Mouse (Mus musculus): ENCODE measurements at regions not wholly inside any gene's neighbourhood (a gene's known extent, or its start where the extent isn't known, plus 50 kb on each side); places are given as distances from the start of the nearest gene placed in this dataset.
A peak's percentile ranks its signal among the peaks of the same experiment; 100 is the strongest.

- 53% methylated on average over 1 of the region's 1 CpGs for WGBS
- DNase-seq (ENCODE audit: low spot score) (peak; percentile 88), ATAC-seq (ENCODE audit: low FRiP score, low read depth) (no peak)
- no peak for TF ChIP-seq POLR2A (IDR thresholded peaks at IDR 0.05; ENCODE audit: borderline replicate concordance, extremely low read depth, insufficient read depth, insufficient read length)
- H3K4me3 ChIP-seq (replicated peaks; ENCODE audit: low read length): no peak overlapping the region
- H3K9me3 ChIP-seq (ENCODE audit: control insufficient read depth, low read length): no peaks in the 10 kb centered on the region
- no peak overlapping the region for H3K9ac ChIP-seq (ENCODE audit: low read depth, low read length, severe bottlenecking)
- H3K36me3 ChIP-seq (ENCODE audit: control insufficient read depth, insufficient read depth, low read length): no peaks in the 10 kb centered on the region
- H3K27ac ChIP-seq (replicated peaks; ENCODE audit: low read depth, low read length): no peak overlapping the region
- H3K27me3 ChIP-seq (ENCODE audit: control insufficient read depth, insufficient read depth, low read length): no peaks in the 10 kb centered on the region
- no peaks in the 10 kb centered on the region for H3K4me1 ChIP-seq (ENCODE audit: control insufficient read depth, insufficient read depth, low read length)
- H3K4me2 ChIP-seq (replicated peaks; ENCODE audit: low read depth, low read length, severe bottlenecking): no peak overlapping the region
These were observed 591.5 kb upstream of the A1bg start for GRCm38 (mm10) chr15:61514324-61514723.

- no peaks in the 10 kb centered on the region for H3K4me1 ChIP-seq (ENCODE audit: control insufficient read depth, insufficient read depth, low read length)
- no peaks in the 10 kb centered on the region for H3K27me3 ChIP-seq (ENCODE audit: control insufficient read depth, insufficient read depth, low read length)
- H3K27ac ChIP-seq (replicated peaks; ENCODE audit: low read depth, low read length): no peak overlapping the region
- ATAC-seq (ENCODE audit: low FRiP score, low read depth) (no peak), DNase-seq (ENCODE audit: low spot score) (peak; percentile 35)
- 73% methylated on average over 6 of the region's 6 CpGs for WGBS
- no peaks in the 10 kb centered on the region for H3K9me3 ChIP-seq (ENCODE audit: control insufficient read depth, low read length)
- H3K9ac ChIP-seq (ENCODE audit: low read depth, low read length, severe bottlenecking): no peak overlapping the region
- H3K36me3 ChIP-seq (ENCODE audit: control insufficient read depth, insufficient read depth, low read length): no peaks in the 10 kb centered on the region
- no peak overlapping the region for H3K4me2 ChIP-seq (replicated peaks; ENCODE audit: low read depth, low read length, severe bottlenecking)
- no peak for TF ChIP-seq POLR2A (IDR thresholded peaks at IDR 0.05; ENCODE audit: borderline replicate concordance, extremely low read depth, insufficient read depth, insufficient read length)
- no peak overlapping the region for H3K4me3 ChIP-seq (replicated peaks; ENCODE audit: low read length)
These were observed 586.0 kb upstream of the A1bg start for GRCm38 (mm10) chr15:61508806-61509205.

GRCm38 (mm10) chr15:61506361-61506897, 583.6 kb upstream of the A1bg start:
- no peaks in the 10 kb centered on the region for H3K27me3 ChIP-seq (ENCODE audit: control insufficient read depth, insufficient read depth, low read length)

GRCm38 (mm10) chr15:61503436-61503835, 580.6 kb upstream of the A1bg start:
- H3K4me3 ChIP-seq (replicated peaks; ENCODE audit: low read length): no peak overlapping the region
- H3K27ac ChIP-seq (replicated peaks; ENCODE audit: low read depth, low read length): no peak overlapping the region
- no peak overlapping the region for H3K4me2 ChIP-seq (replicated peaks; ENCODE audit: low read depth, low read length, severe bottlenecking)
- no peaks in the 10 kb centered on the region for H3K27me3 ChIP-seq (ENCODE audit: control insufficient read depth, insufficient read depth, low read length)
- no peaks in the 10 kb centered on the region for H3K4me1 ChIP-seq (ENCODE audit: control insufficient read depth, insufficient read depth, low read length)
- H3K9me3 ChIP-seq (ENCODE audit: control insufficient read depth, low read length): no peaks in the 10 kb centered on the region
- H3K9ac ChIP-seq (ENCODE audit: low read depth, low read length, severe bottlenecking): no peak overlapping the region
- WGBS: 81% methylated on average over 7 of the region's 7 CpGs
- DNase-seq (ENCODE audit: low spot score) (no peak), ATAC-seq (ENCODE audit: low FRiP score, low read depth) (no peak)
- TF ChIP-seq POLR2A (IDR thresholded peaks at IDR 0.05; ENCODE audit: borderline replicate concordance, extremely low read depth, insufficient read depth, insufficient read length): no peak
- no peaks in the 10 kb centered on the region for H3K36me3 ChIP-seq (ENCODE audit: control insufficient read depth, insufficient read depth, low read length)

More at GRCm38 (mm10) chr15:61506361-61506897, 583.6 kb upstream of the A1bg start:
- 79% methylated on average over 6 of the region's 6 CpGs for WGBS
- H3K4me2 ChIP-seq (replicated peaks; ENCODE audit: low read depth, low read length, severe bottlenecking): no peak overlapping the region
- TF ChIP-seq POLR2A (IDR thresholded peaks at IDR 0.05; ENCODE audit: borderline replicate concordance, extremely low read depth, insufficient read depth, insufficient read length): no peak
- H3K9ac ChIP-seq (ENCODE audit: low read depth, low read length, severe bottlenecking): no peak overlapping the region
- H3K4me1 ChIP-seq (ENCODE audit: control insufficient read depth, insufficient read depth, low read length): no peaks in the 10 kb centered on the region
- H3K36me3 ChIP-seq (ENCODE audit: control insufficient read depth, insufficient read depth, low read length): no peaks in the 10 kb centered on the region
- no peaks in the 10 kb centered on the region for H3K9me3 ChIP-seq (ENCODE audit: control insufficient read depth, low read length)
- no peak overlapping the region for H3K4me3 ChIP-seq (replicated peaks; ENCODE audit: low read length)
- DNase-seq (ENCODE audit: low spot score) (no peak), ATAC-seq (ENCODE audit: low FRiP score, low read depth) (no peak)
- no peak overlapping the region for H3K27ac ChIP-seq (replicated peaks; ENCODE audit: low read depth, low read length)

GRCm38 (mm10) chr15:61489731-61490130, 566.9 kb upstream of the A1bg start:
- H3K4me1 ChIP-seq (ENCODE audit: control insufficient read depth, insufficient read depth, low read length): no peaks in the 10 kb centered on the region
- H3K4me2 ChIP-seq (replicated peaks; ENCODE audit: low read depth, low read length, severe bottlenecking): no peak overlapping the region
- H3K27ac ChIP-seq (replicated peaks; ENCODE audit: low read depth, low read length): no peak overlapping the region
- H3K9ac ChIP-seq (ENCODE audit: low read depth, low read length, severe bottlenecking): no peak overlapping the region
- WGBS: 86% methylated on average over 4 of the region's 4 CpGs
- TF ChIP-seq POLR2A (IDR thresholded peaks at IDR 0.05; ENCODE audit: borderline replicate concordance, extremely low read depth, insufficient read depth, insufficient read length): no peak
- no peaks in the 10 kb centered on the region for H3K27me3 ChIP-seq (ENCODE audit: control insufficient read depth, insufficient read depth, low read length)
- ATAC-seq (ENCODE audit: low FRiP score, low read depth) (no peak), DNase-seq (ENCODE audit: low spot score) (no peak)
- no peak overlapping the region for H3K4me3 ChIP-seq (replicated peaks; ENCODE audit: low read length)
- no peaks in the 10 kb centered on the region for H3K36me3 ChIP-seq (ENCODE audit: control insufficient read depth, insufficient read depth, low read length)
- H3K9me3 ChIP-seq (ENCODE audit: control insufficient read depth, low read length): no peaks in the 10 kb centered on the region

- DNase-seq (ENCODE audit: low spot score): no peak
- H3K4me1 ChIP-seq (ENCODE audit: control insufficient read depth, insufficient read depth, low read length): no peaks in the 10 kb centered on the region
- WGBS: 62% methylated on average over 7 of the region's 7 CpGs
- no peak for ATAC-seq (ENCODE audit: low FRiP score, low read depth)
- no peak for TF ChIP-seq POLR2A (IDR thresholded peaks at IDR 0.05; ENCODE audit: borderline replicate concordance, extremely low read depth, insufficient read depth, insufficient read length)
- no peak overlapping the region for H3K4me2 ChIP-seq (replicated peaks; ENCODE audit: low read depth, low read length, severe bottlenecking)
- no peaks in the 10 kb centered on the region for H3K9me3 ChIP-seq (ENCODE audit: control insufficient read depth, low read length)
- no peak overlapping the region for H3K9ac ChIP-seq (ENCODE audit: low read depth, low read length, severe bottlenecking)
- H3K27ac ChIP-seq (replicated peaks; ENCODE audit: low read depth, low read length): no peak overlapping the region
- H3K4me3 ChIP-seq (replicated peaks; ENCODE audit: low read length): no peak overlapping the region
- no peaks in the 10 kb centered on the region for H3K27me3 ChIP-seq (ENCODE audit: control insufficient read depth, insufficient read depth, low read length)
- no peaks in the 10 kb centered on the region for H3K36me3 ChIP-seq (ENCODE audit: control insufficient read depth, insufficient read depth, low read length)
These were observed 559.0 kb upstream of the A1bg start for GRCm38 (mm10) chr15:61481861-61482260.
